Mouse (Mus musculus): ENCODE data around the gene Gtf2ird2.
A peak's percentile ranks its signal among the peaks of the same experiment; 100 is the strongest.

The Gtf2ird2 gene

GRCm38 (mm10) chr5:134183162-134183561 is 657 bp upstream of the Gtf2ird2 start:
- DNase-seq: peak; percentile 30

- DNase-seq: no peak
Measured at GRCm38 (mm10) chr5:134186059-134186458, 2.2 kb downstream of the Gtf2ird2 start.

- peak; percentile 63 for DNase-seq
Measured at GRCm38 (mm10) chr5:134186961-134187731, 3.3 kb downstream of the Gtf2ird2 start.

GRCm38 (mm10) chr5:134188571-134188970 is 4.8 kb downstream of the Gtf2ird2 start:
- DNase-seq: no peak

- DNase-seq: no peak
Measured at GRCm38 (mm10) chr5:134193664-134194063, 9.8 kb downstream of the Gtf2ird2 start.

- DNase-seq: no peak
Measured at GRCm38 (mm10) chr5:134206721-134207120, 22.9 kb downstream of the Gtf2ird2 start.

GRCm38 (mm10) chr5:134209931-134210554 is 26.2 kb downstream of the Gtf2ird2 start:
- DNase-seq: peak; percentile 74

- no peak for DNase-seq
Measured at GRCm38 (mm10) chr5:134214021-134214806, 30.4 kb downstream of the Gtf2ird2 start.

GRCm38 (mm10) chr5:134217900-134218299 is 34.1 kb downstream of the Gtf2ird2 start:
- no peak for DNase-seq

GRCm38 (mm10) chr5:134221278-134221677 is 37.5 kb downstream of the Gtf2ird2 start:
- no peak for DNase-seq

GRCm38 (mm10) chr5:134221708-134222150 is 37.9 kb downstream of the Gtf2ird2 start:
- no peak for DNase-seq

GRCm38 (mm10) chr5:134225110-134225901 is 41.5 kb downstream of the Gtf2ird2 start:
- no peak for DNase-seq

- DNase-seq: no peak
Measured at GRCm38 (mm10) chr5:134226946-134227345, 43.1 kb downstream of the Gtf2ird2 start.

GRCm38 (mm10) chr5:134227574-134228248 is 43.9 kb downstream of the Gtf2ird2 start:
- DNase-seq: no peak

GRCm38 (mm10) chr5:134228249-134228638 is 44.4 kb downstream of the Gtf2ird2 start:
- DNase-seq: no peak

- DNase-seq: no peak
Measured at GRCm38 (mm10) chr5:134229391-134229790, 45.6 kb downstream of the Gtf2ird2 start, which contains the start of gene Ncf1. TSS of gene Ncf1 (minus strand) at chr5:134229625.

GRCm38 (mm10) chr5:134231376-134231775 is 47.6 kb downstream of the Gtf2ird2 start:
- DNase-seq: peak; percentile 34

- peak; percentile 36 for DNase-seq
Measured at GRCm38 (mm10) chr5:134232111-134232510, 48.3 kb downstream of the Gtf2ird2 start.

GRCm38 (mm10) chr5:134232568-134232967 is 48.7 kb downstream of the Gtf2ird2 start:
- DNase-seq: peak; percentile 52

- no peak for DNase-seq
Measured at GRCm38 (mm10) chr5:134233244-134233651, 49.4 kb downstream of the Gtf2ird2 start.

- DNase-seq: no peak
Measured at GRCm38 (mm10) chr5:134234205-134234604, 50.4 kb downstream of the Gtf2ird2 start.

- peak; percentile 52 for DNase-seq
Measured at GRCm38 (mm10) chr5:134235111-134235510, 51.3 kb downstream of the Gtf2ird2 start.

Data from kidney, adult 9 months (tissue).